Mouse (Mus musculus) E14TG2a.4 (cell line): ENCODE data around the gene Trh.

Experiments
- CTCF ChIP-seq: conservative IDR thresholded peaks from 2 replicates; pipeline ENCODE4 v1.5.1; 2014; ENCODE audit warnings: low read length
- POU5F1 ChIP-seq: IDR thresholded peaks from 2 replicates; pipeline ENCODE4 v1.6.1; 2014; ENCODE audit warnings: low read length, borderline replicate concordance

- TF ChIP-seq CTCF (no peak), POU5F1 (no peak)
These were observed 22.4 kb downstream of the Trh start for GRCm38 (mm10) chr6:92222021-92222420.
